Mouse (Mus musculus): ENCODE measurements around the gene Hoxb5.

Hoxb5 gene

DNA sequence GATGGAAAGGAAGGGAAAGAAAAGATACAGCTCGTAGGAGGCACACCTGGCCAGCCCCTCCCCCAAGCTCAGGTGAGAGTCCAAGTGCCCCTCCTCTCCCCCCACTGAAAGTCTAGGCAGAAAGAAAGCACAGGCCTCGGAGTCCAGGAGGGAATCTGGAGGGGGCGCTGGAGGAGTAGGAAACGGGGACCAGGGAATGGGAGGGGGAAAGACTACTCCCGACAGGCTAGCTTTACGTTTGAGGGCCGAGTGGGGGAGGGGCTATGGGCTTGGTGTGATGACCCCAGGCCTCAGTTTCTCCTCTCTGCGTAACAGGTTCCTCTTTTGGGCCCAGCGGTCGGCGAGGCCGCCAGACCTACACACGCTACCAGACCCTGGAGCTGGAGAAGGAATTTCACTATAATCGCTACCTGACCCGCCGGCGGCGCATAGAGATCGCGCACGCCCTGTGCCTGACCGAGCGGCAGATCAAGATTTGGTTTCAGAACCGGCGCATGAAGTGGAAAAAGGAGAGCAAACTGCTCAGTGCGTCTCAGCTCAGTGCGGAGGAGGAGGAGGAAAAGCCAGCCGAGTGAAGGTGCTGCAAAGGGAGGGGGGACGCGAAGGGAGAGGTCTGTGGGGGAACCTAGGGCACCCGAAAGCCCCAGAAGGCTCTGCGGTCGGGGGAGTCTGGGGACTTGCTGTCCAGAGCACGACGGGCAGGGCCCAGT lies 2.6 kb upstream of the Hoxb5 start:
- Histone ChIP-seq H3K9me3 (ENCODE audit: low read length) (no peaks in the 10 kb centered on the region), H3K4me1 (replicated peaks; ENCODE audit: low read depth, low read length) (peaks cover 67% of the 10 kb centered on the region)
- TF ChIP-seq NANOG (IDR thresholded peaks at IDR 0.05; ENCODE audit: borderline replicate concordance, low read length) (no peak), POU5F1 (IDR thresholded peaks at IDR 0.05; ENCODE audit: borderline replicate concordance, low read length) (0 out of 2 replicates have a peak, but pooled peaks have one; percentile 4)

DNA sequence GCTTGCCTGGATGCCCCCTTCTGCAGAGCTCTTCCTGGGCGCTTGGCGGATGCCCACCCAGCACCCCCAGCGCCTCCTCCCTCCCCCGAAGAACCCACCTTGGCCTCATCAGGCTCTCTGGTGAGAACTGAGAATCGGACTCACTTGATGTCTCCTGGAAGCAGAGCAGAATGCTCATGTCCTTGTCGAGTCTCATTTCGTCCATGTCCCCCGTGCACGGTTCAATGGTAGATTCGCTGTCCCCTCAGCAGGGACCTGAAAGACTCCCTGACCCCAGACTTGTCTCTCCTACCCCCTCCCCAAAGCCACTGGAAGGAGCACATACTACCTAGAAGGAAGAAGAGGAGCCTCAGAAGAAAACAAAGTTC lies 2.1 kb upstream of the Hoxb5 start:
- Histone ChIP-seq H3K9me3 (ENCODE audit: low read length) (no peaks in the 10 kb centered on the region), H3K4me3 (replicated peaks; ENCODE audit: low read length) (peak overlapping the region; percentile 62), H3K36me3 (ENCODE audit: insufficient read depth, low read length) (no peaks in the 10 kb centered on the region), H3K4me1 (replicated peaks; ENCODE audit: low read depth, low read length) (peaks cover 63% of the 10 kb centered on the region), H3K27me3 (ENCODE audit: insufficient read depth, low read length) (peaks cover 100% of the 10 kb centered on the region)
- TF ChIP-seq NANOG (IDR thresholded peaks at IDR 0.05; ENCODE audit: borderline replicate concordance, low read length) (no peak), CTCF (conservative IDR thresholded peaks at IDR 0.05; ENCODE audit: low read length) (no peak), POU5F1 (IDR thresholded peaks at IDR 0.05; ENCODE audit: borderline replicate concordance, low read length) (no peak)

More for the DNA sequence above, 2.6 kb upstream of the Hoxb5 start:
- H3K36me3 ChIP-seq (ENCODE audit: insufficient read depth, low read length), result no peaks in the 10 kb centered on the region
- H3K4me3 ChIP-seq (replicated peaks; ENCODE audit: low read length), result peak overlapping the region; percentile 62
- H3K27me3 ChIP-seq (ENCODE audit: insufficient read depth, low read length), result peaks cover 100% of the 10 kb centered on the region

DNA sequence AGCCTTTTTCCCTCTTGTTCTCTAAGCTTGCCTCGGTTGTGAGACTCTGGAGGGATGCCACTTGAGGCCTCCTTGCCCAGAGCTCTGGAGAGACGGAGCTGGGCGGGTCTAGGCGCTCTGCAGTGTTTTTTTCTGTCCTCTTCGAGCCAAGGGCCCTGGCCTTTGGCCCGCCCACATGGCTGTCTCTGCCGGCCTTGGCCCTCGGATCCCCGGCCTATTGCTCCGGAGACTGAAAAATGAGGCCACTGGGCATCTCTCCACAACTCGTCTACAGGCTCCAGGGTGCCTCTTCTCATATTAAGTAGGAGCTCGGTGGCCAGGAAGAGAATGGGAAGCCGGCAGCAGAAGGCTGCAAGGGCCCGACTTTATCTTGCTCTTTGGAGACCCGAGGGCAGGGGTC lies 1.3 kb upstream of the Hoxb5 start:
- H3K4me1 ChIP-seq (replicated peaks; ENCODE audit: low read depth, low read length), result peaks cover 62% of the 10 kb centered on the region
- H3K36me3 ChIP-seq (ENCODE audit: insufficient read depth, low read length), result no peaks in the 10 kb centered on the region
- H3K4me3 ChIP-seq (replicated peaks; ENCODE audit: low read length), result no peak overlapping the region
- TF ChIP-seq NANOG (IDR thresholded peaks at IDR 0.05; ENCODE audit: borderline replicate concordance, low read length) (no peak), POU5F1 (IDR thresholded peaks at IDR 0.05; ENCODE audit: borderline replicate concordance, low read length) (no peak), CTCF (conservative IDR thresholded peaks at IDR 0.05; ENCODE audit: low read length) (no peak)
- no peaks in the 10 kb centered on the region for H3K9me3 ChIP-seq (ENCODE audit: low read length)
- H3K27me3 ChIP-seq (ENCODE audit: insufficient read depth, low read length), result peaks cover 100% of the 10 kb centered on the region

DNA sequence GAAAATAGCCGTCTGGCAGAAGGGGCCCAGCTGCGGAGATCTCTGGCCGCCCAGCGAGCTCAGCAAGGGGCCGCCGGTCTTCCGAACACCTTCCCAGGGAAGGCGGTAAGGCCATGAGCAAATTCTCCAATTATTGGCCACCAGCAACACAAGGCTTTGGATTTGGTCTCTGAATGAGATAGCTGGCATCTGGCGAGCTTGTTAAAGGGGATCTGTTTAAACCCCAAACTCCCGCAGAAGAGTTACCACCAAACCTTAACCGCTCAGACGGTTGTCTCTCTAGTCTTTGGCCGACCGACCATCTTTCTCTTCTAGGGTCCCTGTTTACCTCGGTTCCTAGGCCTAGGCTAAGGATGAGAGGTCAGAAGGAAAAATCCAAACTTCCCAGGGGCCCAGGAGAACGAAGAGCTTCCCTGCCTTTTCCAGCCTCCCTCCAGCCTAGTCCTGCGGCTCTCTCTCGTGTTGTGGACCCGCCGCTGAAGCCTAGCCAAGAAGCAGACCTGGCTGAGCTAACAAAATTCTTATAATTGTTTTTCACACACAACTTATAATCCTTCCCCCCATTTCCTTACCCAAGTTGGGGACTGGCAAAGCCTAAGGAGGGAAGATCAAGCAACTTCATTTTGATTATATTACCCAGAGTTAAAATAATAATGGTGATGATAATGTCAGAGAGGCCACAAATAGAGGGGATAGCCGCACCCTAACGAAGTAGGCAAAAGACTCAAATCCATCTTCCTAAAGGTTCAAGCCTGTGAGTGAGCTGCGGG lies 570 bp upstream of the Hoxb5 start:
- H3K4me1 ChIP-seq (replicated peaks; ENCODE audit: low read depth, low read length), result peaks cover 62% of the 10 kb centered on the region
- H3K4me3 ChIP-seq (replicated peaks; ENCODE audit: low read length), result no peak overlapping the region
- no peaks in the 10 kb centered on the region for H3K9me3 ChIP-seq (ENCODE audit: low read length)
- no peaks in the 10 kb centered on the region for H3K36me3 ChIP-seq (ENCODE audit: insufficient read depth, low read length)
- no peak for TF ChIP-seq POU5F1 (IDR thresholded peaks at IDR 0.05; ENCODE audit: borderline replicate concordance, low read length)
- no peak for TF ChIP-seq NANOG (IDR thresholded peaks at IDR 0.05; ENCODE audit: borderline replicate concordance, low read length)
- no peak for TF ChIP-seq CTCF (conservative IDR thresholded peaks at IDR 0.05; ENCODE audit: low read length)
- H3K27me3 ChIP-seq (ENCODE audit: insufficient read depth, low read length), result peaks cover 100% of the 10 kb centered on the region

DNA sequence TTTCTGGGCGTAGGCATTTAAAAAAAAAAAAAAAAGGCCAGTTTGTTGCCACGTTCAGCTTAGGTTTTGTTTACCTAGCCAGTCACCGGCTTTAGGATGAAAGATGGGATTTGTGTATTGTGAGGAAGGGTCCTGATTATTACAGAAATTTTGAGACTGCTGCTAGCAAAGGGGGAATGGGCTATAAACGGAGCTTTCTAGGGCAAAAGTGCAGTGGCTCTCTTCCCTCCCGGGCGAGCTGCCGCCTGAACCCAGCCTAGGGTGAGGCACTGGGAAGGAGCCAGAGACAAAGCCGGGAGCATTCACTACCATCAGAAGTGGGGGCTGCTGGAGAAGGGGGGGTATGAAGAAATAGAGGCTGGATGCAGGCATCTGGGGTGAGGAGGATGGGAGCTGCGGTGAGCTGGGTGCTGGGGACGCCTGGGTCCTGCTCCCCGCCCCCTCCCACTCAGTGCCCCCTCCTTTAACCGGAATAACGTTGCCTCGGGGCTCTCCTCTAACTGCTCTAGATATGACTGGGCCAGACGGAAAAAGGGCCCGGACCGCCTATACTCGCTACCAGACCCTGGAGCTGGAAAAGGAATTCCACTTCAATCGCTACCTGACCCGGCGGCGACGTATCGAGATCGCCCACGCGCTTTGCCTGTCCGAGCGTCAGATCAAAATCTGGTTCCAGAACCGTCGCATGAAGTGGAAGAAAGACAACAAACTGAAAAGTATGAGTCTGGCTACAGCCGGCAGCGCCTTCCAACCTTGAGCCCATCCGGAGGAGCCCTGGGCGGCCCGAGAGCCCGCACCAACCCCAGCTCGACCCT lies 1.5 kb downstream of the Hoxb5 start:
- H3K36me3 ChIP-seq (ENCODE audit: insufficient read depth, low read length), result no peaks in the 10 kb centered on the region
- peaks cover 54% of the 10 kb centered on the region for H3K4me1 ChIP-seq (replicated peaks; ENCODE audit: low read depth, low read length)
- TF ChIP-seq CTCF (conservative IDR thresholded peaks at IDR 0.05; ENCODE audit: low read length) (no peak), NANOG (IDR thresholded peaks at IDR 0.05; ENCODE audit: borderline replicate concordance, low read length) (no peak), POU5F1 (IDR thresholded peaks at IDR 0.05; ENCODE audit: borderline replicate concordance, low read length) (no peak)
- no peaks in the 10 kb centered on the region for H3K9me3 ChIP-seq (ENCODE audit: low read length)
- H3K27me3 ChIP-seq (ENCODE audit: insufficient read depth, low read length), result peaks cover 100% of the 10 kb centered on the region
- no peak overlapping the region for H3K4me3 ChIP-seq (replicated peaks; ENCODE audit: low read length)

DNA sequence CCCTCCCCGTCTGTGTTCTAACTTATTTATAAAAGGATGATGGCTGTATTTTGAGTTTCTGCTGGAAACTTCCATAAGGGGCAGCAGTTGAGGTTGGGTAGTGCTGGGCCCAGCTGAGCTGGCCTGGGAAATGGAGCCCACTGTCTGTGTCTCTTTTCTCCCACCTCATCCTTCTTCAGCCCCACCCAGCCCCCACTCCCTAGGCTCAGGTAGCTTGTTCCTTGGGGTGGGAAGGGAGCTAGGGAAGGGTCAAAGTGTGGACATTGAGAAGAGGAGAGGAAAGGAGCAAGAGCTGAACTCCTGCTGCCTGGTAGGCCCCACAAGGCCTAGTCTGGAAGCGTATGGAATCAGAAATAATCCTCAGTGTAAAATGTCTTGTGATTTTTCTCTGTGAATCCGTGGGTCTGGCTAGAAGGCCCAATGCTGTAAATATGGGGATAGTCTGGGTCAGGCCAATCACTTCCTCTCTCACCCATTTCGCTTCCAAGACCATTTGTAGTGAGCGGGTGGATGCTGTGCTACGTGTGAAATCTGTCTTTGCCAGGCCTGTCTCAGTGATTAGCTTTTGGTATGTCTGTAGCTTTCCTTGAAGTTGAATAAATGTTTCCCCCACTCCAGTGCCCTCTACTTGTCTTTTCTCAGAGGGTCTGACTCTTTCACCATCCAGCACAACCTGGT lies 2.5 kb downstream of the Hoxb5 start:
- H3K4me1 ChIP-seq (replicated peaks; ENCODE audit: low read depth, low read length), result peaks cover 47% of the 10 kb centered on the region
- no peaks in the 10 kb centered on the region for H3K36me3 ChIP-seq (ENCODE audit: insufficient read depth, low read length)
- no peaks in the 10 kb centered on the region for H3K9me3 ChIP-seq (ENCODE audit: low read length)
- no peak overlapping the region for H3K4me3 ChIP-seq (replicated peaks; ENCODE audit: low read length)
- H3K27me3 ChIP-seq (ENCODE audit: insufficient read depth, low read length), result peaks cover 100% of the 10 kb centered on the region
- no peak for TF ChIP-seq POU5F1 (IDR thresholded peaks at IDR 0.05; ENCODE audit: borderline replicate concordance, low read length)

DNA sequence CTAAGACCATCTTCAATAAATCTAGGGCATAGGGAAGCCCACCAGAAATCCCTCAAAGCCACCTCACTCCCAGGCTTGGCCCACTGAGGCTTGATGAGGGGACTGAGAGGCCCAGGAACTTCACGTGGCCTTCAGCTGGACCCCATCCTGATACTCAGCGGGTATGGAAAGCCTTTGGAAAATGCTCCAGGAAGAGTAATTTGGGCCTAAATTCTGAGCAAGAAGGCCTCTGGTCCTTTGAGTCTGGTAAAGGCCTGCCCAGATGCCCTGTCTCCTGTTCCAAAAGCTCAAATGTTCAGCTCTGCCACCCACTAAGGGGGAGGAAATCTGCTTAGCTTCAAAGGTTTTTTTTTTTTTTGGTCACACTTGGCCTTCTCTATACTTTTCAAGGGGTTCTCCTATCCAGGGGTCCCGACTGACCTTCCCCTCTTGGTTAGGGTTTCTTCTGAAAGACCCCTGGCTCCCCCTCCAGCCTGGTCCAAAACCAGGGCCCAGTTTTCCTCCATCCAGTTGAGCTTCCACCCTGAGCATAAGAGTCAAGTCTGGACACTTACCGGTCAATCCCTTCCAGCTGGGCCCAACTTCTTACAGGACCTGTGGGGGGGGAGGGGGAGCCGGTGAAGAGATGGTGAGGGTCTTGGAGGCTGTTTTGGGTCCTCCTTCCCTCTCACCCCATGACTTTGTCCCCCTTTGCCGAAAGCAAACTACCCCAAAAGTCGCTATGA lies 3.2 kb downstream of the Hoxb5 start:
- TF ChIP-seq POU5F1 (IDR thresholded peaks at IDR 0.05; ENCODE audit: borderline replicate concordance, low read length) (no peak), CTCF (conservative IDR thresholded peaks at IDR 0.05; ENCODE audit: low read length) (no peak), NANOG (IDR thresholded peaks at IDR 0.05; ENCODE audit: borderline replicate concordance, low read length) (no peak)
- no peaks in the 10 kb centered on the region for H3K9me3 ChIP-seq (ENCODE audit: low read length)
- H3K4me3 ChIP-seq (replicated peaks; ENCODE audit: low read length), result no peak overlapping the region
- H3K36me3 ChIP-seq (ENCODE audit: insufficient read depth, low read length), result no peaks in the 10 kb centered on the region
- peaks cover 100% of the 10 kb centered on the region for H3K27me3 ChIP-seq (ENCODE audit: insufficient read depth, low read length)
- H3K4me1 ChIP-seq (replicated peaks; ENCODE audit: low read depth, low read length), result peaks cover 49% of the 10 kb centered on the region
